Mouse (Mus musculus): ENCODE measurements around the gene Slc35f5. TPM values are rescaled to one million over a fixed set of nuclear protein-coding genes. Genes with fewer than 3 reads are reported as not detected.

Gene Slc35f5
- 9.0 and 13.0 TPM in 2 replicates for polyA plus RNA-seq (2015; fragmentation: Nextera tagmentation; extraction: Ambion mirVana)

DNA sequence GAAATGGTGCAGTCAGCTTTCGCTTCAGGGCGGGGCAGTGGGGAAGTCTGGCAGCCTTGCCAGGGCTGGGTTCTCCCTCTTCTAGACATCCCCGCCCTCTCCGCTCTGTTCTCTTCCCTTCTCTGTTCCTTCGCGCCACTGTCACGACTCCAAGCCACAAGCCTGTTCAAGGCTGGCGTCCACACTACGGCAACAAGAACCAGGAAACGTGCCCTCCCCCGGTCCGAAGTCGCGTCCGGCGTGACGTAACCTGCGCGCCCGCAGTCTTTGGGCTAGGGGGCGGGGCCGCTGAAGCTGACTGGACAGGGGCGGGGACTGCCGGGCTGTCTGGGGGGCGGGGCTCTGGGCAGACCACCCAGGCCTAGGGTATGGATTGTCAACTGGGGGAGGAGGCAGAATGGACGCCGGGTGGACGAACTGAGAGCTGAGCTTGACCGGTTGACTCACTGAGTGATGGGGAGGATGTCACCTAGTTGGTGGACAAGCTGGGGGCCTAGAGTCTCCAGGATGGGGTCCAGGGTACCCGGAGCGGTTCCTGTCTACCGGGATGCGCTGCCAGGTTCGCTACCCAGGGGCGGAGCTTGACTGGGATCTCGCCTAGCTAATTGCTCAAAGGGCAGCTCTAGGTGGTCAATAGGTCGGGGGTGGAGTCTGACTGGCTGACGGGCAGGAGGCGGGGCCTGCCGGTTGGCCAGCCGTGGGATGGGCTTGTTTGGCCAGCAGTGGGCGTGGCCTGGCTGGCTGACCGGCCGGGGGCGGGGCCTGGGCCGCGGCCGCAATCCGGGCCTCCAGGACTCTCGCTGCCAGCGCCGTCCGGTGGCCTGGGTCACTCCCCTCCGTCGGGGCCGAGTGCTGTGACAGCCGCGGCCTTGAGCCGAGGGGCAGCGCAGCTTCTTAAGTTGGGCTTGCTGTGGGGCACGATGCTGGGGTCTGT is at the start of gene Slc35f5:
TSS of gene Slc35f5 (plus strand) at position 337 of the 934 bp plus-strand sequence.

Other genes starting within 250 kb of the Slc35f5 start
- gene Actr3, start 124.9 kb upstream of the Slc35f5 start, polyA plus RNA-seq (2015; fragmentation: Nextera tagmentation; extraction: Ambion mirVana) = 175 and 235 TPM in 2 replicates
- 0.30 and 0.47 TPM in 2 replicates for gene Gpr39, start 116.4 kb downstream of the Slc35f5 start, polyA plus RNA-seq (2015; fragmentation: Nextera tagmentation; extraction: Ambion mirVana)

Data from spleen, postnatal 0 days (tissue).